Mouse (Mus musculus) kidney, adult 18-20 months (tissue): ENCODE results near the gene BC052040.

ENCODE experiments used
- DNase-seq: peaks from one replicate; pipeline ENCODE4 v3.0.0; 2021

Gene BC052040

DNA sequence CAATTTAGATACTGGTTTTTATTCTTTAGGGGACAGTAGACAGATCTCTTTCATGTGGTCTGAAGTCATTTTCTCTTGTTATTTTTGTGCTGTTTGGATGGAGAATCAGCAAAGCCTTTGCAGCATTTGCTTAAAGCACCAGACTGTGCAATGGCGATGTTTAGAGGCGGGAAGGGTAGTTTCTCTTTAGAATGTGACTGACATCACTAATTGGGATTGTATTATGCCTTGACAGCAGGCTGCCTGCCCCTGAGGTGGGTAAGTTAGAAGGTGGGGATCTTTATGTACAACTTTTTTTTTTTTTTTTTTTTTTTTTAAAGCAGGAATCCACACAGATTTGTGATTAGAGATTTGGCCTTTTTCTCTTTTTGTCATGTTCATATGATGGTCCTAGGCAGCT lies 20.6 kb downstream of the BC052040 start:
- DNase-seq: no peak

DNA sequence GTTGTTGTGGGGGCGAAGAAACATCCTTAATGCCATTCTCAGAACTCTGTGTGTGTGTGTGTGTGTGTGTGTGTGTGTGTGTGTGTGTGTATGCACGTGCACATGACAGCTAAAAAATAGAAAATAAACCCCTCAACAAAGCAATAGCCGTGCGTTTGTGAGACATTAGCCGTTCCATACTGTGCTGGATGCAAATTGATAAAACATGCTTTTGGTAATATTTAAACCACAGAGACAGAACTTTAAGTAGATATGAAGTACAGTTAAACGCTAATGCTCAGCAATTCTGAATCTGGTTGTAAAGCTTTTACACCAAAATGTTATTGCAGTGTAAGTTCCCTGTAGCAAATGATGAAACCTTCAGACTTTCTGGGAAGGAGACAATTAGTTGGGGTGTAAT lies 22.6 kb downstream of the BC052040 start:
- no peak for DNase-seq

DNA sequence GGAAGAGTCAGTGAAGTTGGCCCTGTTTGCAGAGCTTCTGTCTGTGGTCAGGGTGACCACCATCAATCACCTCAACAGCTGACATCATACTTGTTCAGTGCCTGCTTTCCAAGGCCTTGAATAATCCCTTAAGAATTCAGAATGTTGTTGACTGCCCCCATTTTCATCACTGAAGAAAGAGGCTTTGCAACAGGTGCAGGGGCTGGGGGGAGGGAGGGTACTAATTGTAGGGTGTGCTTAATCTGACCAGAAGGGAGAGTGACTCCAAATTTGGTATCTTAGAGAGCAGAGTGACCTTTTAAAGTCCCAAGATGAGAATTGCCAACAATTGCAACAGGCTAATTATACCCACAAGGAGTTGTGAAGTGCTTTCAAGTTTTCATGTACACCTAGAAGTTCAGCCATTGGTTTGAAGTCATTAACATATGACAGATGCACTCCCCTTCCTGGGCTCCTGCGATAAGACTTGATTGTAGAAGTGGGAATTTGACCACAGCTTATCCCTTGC lies 24.4 kb downstream of the BC052040 start:
- no peak for DNase-seq

DNA sequence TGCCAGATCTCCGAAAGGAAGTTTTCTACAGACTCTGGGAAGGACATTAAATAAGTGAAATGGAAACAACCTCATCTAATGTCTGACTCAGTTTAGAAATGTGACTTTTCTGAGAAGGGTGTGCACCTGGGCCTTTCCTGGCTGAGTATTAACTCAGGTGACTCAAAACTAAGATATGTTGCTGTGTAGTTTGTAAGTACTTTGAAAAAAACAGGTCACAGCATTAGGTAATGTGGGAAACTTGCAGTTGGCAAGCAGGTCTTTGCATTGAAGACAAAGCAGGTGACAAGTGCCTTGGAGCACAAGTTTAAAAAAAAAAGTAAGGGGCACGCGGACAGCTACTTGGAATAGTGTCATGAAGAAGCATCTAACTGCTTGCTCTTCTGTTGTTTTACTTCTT lies 27.5 kb downstream of the BC052040 start:
- DNase-seq: no peak

DNA sequence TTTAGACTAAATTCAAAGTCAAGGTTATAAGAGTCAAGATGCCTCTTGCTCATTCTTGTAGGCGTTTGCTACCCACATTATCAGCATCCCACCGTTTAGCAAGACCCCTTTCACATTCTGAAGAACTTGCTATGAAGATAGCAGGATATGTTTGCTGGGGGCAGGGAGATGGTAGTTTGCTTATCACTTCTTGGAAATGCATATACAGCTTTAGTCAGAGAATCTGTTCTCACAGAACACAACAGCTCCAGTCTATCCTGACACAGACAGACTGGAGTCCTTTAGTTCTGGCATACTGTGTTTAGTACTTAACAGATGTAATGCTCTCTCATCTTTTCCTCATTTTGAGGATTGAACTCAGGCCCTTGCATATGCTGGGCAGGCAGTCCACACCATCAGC lies 28.6 kb downstream of the BC052040 start:
- DNase-seq: no peak

DNA sequence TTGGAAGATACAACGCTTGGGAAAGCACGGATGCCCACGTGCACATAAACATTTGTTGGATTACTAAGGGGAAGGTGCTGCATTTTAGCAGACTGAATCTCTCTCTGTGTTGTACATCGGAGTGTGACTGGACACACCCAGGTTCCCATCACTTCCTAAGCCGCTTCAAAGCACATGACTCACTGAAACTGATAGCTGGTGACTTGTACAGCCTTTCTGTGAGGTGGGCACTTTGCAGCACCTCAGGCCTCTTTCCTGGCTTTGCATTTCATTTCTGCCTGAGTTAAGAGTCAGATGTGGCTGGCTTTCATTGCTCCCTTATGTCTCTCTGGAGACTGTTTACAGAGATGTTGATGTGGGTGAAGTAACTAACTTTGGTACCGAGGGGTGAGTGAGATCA lies 29.0 kb downstream of the BC052040 start:
- no peak for DNase-seq

DNA sequence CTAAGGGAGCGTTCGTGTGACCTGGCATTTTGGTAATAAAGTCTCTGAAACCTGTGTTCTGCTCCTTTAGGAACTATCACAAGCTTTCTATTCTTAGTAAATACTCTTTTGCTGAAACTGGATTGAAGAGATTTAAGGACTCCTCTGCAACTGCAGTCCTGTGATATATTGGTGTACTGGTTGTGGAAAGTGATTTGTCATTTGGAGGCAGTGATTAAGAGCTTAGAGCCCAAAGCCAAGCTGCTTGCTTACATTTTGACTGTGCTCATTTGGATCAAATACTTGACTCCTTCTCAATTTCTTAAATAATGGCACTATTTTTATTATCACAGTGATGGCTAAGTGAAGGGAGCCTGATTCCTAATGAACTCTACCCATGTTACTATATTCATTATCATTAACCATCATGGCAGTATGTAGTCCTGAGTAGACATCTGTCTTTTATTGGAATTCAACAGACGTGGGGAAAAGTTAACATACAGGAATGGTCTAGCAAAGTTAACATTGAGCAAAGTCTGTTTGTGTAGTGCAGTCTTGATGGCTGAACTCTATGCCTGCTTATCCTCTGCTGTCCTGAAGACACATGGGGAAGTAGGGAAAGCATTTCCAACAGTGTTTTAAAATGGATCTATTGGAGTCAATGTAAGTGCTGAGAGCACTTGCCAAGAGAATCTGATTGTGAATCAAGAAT lies 32.5 kb downstream of the BC052040 start:
- DNase-seq: no peak

DNA sequence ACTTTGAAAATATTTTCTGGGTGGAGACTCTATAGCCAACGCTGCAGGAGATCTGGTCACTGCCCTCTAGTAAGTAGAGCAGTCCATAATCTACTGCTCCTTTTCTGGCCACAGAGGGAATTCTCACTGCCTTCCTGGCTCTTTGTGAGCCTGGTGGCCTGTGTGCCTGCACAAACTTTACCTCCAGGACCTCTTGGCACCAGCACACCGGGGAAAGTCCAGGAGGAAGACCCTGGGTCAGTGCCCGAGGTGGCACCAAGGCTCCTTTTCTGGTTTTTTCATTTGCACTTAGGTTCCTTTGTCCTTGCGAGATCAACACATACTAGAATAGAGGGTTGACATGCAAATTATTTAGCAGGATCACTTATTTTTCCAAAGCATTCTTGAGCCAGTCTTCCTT lies 47.0 kb downstream of the BC052040 start:
- DNase-seq: no peak

DNA sequence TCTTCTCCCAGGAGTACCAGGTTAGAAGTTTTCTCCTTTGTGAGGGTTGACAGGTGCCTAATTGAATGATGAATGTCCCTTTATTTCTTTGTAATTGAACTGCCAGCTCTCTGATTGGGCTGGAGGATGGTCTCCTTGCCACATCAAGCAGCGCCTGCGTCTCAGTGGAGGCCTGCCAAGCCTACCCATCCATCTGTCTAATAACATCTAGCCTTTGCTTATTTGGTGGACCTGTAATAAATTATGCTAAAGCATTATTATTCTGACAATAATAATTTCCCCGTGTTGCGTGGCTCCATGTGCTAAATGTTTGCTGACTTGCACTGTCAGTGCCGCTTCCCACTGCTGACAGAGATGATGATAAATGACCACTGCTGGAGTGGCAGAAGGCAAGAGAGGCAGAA lies 49.5 kb downstream of the BC052040 start:
- DNase-seq: no peak

DNA sequence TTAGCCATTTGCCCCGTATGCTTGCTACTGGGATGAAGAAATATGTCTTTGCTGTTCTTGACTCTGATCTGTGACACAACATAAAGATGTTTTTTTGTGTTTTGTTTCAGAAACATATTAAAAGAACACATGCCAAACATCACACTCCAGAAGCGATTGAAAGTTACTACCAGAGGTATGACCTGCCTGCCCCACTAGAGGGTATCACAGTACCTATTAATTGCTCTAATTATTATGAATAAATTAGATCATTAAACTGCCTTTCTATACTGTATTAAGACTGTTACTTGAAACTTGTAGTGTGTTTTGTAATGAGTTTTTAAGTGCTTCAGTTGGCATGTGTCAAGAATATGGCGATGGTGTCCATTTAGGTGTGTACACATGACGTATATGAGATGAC lies 50.3 kb downstream of the BC052040 start:
- DNase-seq: no peak

DNA sequence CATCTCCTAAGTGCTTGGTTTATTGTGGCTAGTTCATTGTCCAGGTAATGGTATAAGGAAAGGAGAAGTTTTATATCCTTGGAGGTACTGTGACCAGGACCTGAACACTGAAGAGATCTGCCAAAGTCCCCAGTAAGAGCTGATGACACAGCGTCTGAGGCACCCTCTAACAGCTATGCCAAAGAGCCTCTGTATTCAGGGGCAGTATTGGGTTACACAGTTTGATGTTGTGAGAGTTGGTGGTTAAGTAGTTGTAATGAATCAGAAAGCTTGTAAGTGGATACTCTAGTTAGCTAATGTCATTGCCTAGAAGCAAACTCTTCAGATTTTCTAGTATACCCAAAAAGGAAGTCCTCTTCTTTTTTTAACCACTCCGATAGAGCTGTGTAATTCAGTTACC lies 68.7 kb downstream of the BC052040 start:
- DNase-seq: no peak

DNA sequence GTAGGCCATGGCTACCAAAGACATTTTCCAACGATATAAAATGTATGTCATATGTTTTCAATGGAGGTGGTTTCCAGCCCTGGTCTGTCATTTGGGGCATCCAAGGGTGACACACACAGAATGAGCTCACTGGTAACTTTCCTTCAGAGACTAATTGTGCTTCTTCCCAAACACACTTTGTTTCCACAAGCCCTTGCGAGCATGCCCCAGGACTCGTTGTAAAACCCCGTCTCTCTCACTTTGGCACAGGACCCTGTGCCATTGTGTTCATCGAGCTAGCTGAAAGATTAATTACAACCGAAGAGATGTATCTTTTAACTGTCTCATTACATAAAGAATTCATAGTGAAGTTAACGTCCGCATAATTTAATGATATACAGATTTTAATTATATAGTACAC lies 78.2 kb downstream of the BC052040 start:
- DNase-seq: no peak

DNA sequence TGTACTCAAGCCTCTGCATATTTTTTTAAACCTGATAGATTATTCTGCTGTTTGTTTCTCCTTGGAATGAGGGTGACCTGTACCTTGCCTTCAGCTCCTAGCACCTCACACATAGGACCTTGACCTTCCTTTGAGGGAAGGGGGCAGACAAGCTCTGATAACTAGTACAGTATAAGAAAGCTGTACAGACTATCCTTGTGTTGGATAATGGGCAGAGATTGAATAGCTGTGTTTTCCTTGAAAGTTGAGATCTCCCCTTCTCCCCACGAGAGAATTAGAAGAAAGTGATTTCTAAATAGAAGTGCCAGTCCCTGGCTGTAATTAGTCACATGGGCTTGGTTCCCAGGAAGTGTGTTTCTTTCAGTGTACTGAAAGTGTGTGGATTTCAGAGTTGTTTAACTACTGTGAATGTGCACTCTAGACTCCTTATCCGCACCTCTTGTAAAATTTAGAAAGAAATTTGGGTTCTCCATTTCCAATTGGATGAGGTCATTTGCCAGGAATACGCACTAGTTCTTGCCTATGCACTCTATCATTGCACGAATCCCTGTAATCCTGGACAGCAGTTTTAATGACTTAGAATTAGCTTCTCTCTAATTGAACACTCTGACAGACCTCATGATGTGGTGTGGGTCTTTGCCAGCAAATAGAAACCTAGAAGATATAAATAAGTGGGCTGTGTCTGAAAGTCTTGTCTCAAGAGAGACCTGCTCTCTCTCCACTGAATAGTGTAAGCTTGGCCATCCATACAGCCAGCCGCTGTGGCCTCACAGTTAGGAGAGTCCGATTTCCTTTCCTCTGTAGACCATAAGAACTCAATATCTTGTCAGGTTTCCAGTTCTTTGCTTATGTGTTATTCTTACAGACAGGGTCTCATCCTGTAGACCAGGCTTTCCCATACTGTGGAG lies 79.0 kb downstream of the BC052040 start:
- no peak for DNase-seq

DNA sequence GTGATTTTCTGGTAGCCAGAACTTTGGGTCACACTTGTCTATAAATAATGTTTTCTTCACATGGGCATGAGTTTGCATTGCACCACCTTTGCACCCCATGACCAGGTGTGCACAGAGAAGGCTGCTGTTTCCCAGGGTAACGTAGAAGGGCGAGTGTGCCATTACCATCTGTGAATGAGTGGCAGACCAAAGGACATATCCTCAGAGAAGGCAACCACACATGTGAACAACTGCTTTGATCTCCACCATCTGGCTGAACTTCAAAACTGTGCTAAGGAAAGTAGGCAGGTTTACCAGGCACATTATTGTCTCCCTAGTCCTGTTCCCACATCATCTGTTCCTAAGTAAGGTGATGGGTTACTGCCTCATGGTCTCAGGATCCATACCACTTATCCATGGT lies 86.0 kb downstream of the BC052040 start:
- no peak for DNase-seq

DNA sequence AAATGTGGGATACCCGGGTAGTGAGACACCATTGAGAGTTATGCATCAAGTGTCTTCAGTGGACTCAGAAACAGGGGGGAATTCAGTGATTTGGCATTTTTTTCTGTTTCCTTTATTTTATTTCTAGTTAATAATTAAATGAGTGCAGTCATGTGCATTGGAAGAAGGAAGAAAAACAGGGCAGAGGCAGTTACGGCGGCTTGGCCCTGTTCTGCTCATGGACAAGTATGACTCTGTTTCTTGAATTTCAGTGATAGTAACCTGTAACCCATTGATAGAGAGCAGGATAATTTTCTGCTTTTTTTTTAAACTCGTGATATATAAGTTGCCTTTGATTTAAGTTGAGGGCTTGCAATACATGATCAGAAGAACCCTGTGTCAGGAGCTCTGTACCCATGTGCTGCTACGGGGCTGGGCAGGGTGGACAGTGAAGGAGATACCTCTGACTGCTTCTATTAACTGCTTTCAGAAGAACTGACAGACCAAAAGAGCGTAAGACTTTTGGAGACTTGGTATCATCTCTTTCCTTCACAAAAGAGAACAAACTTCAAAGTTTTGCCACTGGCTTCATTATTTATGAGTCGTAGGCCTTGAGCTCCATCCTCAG lies 91.6 kb downstream of the BC052040 start:
- DNase-seq: no peak

DNA sequence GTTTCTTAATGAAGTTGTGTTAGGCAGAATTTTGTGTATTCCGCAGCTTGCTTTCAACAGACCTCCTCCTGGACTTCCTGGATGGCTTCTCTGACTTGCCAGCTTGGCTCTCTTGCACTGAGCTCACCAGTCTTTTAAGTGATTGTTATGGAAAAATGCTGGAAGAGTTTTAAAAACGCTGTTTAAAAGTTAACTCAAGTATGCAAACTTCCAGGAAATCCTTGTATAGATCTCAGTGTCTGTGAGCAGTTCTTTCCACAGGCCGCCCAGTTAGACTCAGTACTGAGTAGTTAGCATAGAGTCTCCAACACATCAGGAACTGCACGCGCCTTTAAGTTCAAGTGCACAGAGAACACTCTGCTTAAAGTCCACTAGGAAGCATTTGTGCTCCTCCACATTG lies 97.3 kb downstream of the BC052040 start:
- DNase-seq: no peak

DNA sequence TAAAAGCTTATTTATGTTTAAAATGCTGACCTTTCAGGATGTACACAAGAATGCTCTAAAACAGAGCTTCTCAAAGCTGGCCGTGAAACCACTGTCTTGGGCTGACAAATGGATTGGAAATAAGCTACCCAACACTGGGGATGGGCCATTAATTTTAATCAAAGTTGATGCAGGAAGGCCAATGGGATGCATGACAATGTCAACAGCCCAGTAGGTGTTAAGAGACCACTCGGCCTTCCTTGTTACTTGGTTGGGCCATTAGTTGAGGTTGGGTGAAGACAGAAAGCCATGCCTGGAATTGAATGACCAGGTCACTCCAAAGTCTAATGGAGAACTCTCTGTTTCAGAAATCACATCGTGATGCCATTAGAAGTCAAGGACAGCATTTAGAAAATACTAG lies 103.7 kb downstream of the BC052040 start:
- no peak for DNase-seq

DNA sequence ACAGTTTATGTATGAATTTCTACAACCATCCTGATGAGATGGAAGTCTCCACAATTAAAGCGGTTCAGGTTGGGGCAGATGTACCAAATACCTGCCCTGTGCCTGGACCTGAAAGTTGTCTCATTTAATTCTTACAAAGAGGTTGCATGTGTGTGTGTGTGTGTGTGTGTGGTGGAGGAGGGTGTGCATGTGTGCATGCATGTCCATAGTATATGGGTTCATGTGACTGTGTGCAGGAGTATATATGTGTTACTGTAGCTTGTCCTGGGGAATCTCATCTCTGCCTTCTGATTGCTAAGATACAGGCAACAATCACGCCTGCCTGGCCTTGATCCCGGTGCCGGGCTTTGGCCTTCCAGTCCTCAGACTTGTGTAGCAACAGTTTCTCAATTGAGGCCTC lies 106.1 kb downstream of the BC052040 start:
- no peak for DNase-seq

DNA sequence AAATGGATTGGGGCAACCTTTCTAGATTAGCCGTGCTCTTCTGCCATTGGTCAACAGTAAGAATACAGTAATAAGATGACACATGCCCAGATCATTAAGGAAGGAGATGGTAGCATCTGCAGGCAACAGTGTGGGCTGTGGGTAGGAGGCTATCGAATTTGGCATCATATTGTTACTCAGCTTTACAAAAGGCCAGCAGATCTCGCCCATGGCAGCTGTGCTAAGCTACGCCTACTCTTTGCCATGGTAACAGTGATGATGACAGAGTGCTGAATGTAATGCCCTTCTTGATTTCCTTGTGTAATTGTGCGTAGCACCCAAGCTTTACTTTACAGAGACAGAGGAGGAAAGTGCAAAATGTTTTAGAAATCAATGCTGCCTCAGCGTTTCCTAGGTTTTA lies 106.8 kb downstream of the BC052040 start:
- DNase-seq: no peak

DNA sequence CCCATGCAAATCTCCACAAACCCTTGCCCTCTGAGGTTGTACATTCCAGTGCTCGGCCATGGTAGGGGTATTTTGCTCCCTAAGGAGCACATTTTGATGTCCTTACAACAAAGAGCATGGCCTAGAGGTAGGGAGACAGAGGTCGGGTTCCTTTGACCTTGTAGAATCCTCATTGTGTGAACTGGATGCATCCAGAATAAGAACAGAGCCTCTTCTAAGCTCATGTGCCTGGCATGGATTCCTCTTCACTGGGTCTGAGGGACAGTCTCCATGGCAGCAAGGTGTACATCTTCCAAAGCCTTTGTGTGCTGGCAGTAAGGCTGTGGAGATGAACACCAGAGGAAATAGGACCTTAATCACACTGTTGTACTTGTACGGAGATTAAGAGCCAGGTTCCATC lies 112.3 kb downstream of the BC052040 start:
- no peak for DNase-seq

DNA sequence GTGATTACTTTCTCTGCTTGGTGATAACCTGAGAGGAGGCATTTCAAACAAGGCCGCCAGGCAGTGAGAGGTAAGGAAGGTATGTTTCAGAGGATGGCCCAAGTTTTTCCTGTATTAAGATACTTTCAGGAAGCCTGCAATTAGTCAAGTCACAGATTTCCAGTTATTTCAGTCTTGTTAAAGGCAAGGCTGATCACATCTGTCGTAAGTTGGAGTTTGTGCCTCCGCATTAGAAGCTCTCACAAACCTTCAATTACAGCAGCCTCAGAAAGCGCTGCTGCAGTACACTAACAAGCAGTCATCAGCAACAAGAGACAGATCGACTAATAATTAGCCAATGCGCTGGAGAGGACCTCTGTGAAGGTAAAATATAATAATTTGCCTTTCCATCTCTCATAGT lies 112.9 kb downstream of the BC052040 start:
- no peak for DNase-seq

DNA sequence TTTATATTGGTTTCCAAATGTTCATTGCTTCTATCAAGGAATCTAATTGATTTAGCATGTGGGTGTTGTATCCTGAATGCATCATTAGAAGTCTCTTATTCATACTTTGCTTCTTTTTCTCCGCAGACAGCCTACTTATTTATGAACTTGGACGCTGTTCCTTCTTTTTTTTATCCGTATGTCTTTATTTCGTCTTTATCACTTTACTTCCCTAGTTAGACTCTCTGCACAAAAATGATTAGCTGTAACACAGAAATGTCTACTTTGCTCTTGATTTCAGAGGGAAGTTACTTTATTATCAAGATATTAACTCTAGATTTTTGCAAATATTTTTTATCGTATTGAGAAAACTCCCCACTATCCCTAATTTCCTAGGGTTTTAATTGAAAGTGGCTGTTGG lies 117.5 kb downstream of the BC052040 start:
- DNase-seq: no peak

DNA sequence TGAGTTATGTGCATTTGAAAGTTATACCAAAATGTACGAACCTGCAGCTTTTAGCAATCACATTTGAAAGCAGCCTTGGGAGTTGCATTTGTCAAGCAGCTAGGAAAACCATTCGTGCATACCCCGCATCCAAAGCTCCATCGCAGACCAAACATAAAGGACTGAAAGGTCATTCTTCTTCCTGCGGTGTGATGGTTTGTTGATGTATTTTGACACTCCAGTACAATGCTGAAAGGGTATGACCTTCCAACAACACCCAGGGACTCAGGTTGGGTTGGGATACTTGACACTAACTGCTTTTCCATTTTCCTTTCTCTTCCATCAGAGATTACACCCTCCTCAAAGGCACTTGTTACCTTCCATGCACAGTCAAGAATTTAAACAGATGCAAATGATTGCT lies 121.1 kb downstream of the BC052040 start:
- DNase-seq: no peak

DNA sequence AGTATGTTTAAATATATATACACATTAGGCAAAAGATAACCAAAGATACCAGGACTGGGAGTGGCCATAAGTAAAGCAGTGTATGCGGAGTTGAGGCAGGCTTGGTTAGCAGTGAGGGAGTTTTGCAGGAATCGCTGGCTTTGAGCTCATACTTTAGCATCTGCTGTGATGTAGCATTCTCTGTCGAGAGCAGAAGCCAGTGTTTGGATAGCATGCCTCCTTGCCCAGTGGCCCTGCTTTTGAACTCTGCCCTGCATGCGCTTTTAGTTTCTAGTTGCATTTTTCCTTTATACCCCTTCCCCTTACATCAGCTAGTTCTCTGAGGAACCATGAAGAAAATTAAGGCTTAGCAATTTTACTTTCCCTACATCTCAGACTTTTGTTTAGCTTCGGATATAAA lies 136.0 kb downstream of the BC052040 start:
- DNase-seq: no peak
